ENCODE assay signal across 8 mouse cellular contexts in genomic region chr2:152734984-152735383, GRCm38 (mm10). TPM values are rescaled to one million over a fixed set of nuclear protein-coding genes. Genes with fewer than 3 reads are reported as not detected.
DNase-seq lines count a peak whose midpoint lies in the region; ATAC-seq and TF ChIP-seq lines count a peak whose summit lies in the region.

No protein-coding gene starts in this region.

- DNase-seq in 3134 (ENCODE audit: extremely low read depth, insufficient read length, low spot score), result peak; percentile 93
- DNase-seq in adrenal gland, postnatal 10 days, result peak; percentile 98
- DNase-seq in heart, embryonic 10.5 days (ENCODE audit: low spot score), result peak; percentile 98

- ATAC-seq in embryonic facial prominence, embryonic 13.5 days (ENCODE audit: insufficient number of reproducible peaks, insufficient read depth, low FRiP score, low TSS enrichment, low read depth), result peak; percentile 83
- peak; percentile 79 for ATAC-seq in kidney, embryonic 14.5 days (ENCODE audit: low FRiP score, low TSS enrichment)
- peak; percentile 83 for ATAC-seq in limb, embryonic 15.5 days (ENCODE audit: insufficient number of reproducible peaks, low FRiP score, low TSS enrichment, low read depth)
- ATAC-seq in stomach, embryonic 14.5 days (ENCODE audit: insufficient number of reproducible peaks, insufficient read depth, low FRiP score, low read depth), result peak; percentile 84

- peaks cover 24% of the 10 kb centered on the region for H3K79me2 ChIP-seq in myocyte (ENCODE audit: control insufficient read depth, insufficient read depth)

- H3K4me1 ChIP-seq in embryonic facial prominence, embryonic 13.5 days, result peaks cover 62% of the 10 kb centered on the region
- peaks cover 81% of the 10 kb centered on the region for H3K4me1 ChIP-seq in heart, embryonic 10.5 days
- peaks cover 41% of the 10 kb centered on the region for H3K4me1 ChIP-seq in kidney, embryonic 14.5 days (ENCODE audit: control insufficient read depth, insufficient read depth, low read length)
- peaks cover 63% of the 10 kb centered on the region for H3K4me1 ChIP-seq in limb, embryonic 15.5 days
- peaks cover 50% of the 10 kb centered on the region for H3K4me1 ChIP-seq in stomach, embryonic 14.5 days (ENCODE audit: control insufficient read depth, insufficient read depth, low read length)

- H3K27ac ChIP-seq in embryonic facial prominence, embryonic 13.5 days, result peak overlapping the region; percentile 97
- H3K27ac ChIP-seq in heart, embryonic 10.5 days, result peak overlapping the region; percentile 97
- peak overlapping the region; percentile 85 for H3K27ac ChIP-seq in kidney, embryonic 14.5 days (ENCODE audit: low read depth, low read length)
- peak overlapping the region; percentile 94 for H3K27ac ChIP-seq in limb, embryonic 15.5 days
- peak overlapping the region; percentile 97 for H3K27ac ChIP-seq in stomach, embryonic 14.5 days (ENCODE audit: low read length)

- H3K27me3 ChIP-seq in embryonic facial prominence, embryonic 13.5 days, result no peaks in the 10 kb centered on the region
- H3K27me3 ChIP-seq in heart, embryonic 10.5 days (ENCODE audit: insufficient read depth, poor library complexity, severe bottlenecking), result no peaks in the 10 kb centered on the region
- no peaks in the 10 kb centered on the region for H3K27me3 ChIP-seq in kidney, embryonic 14.5 days (ENCODE audit: control insufficient read depth, insufficient read depth, low read length)
- no peaks in the 10 kb centered on the region for H3K27me3 ChIP-seq in limb, embryonic 15.5 days
- no peaks in the 10 kb centered on the region for H3K27me3 ChIP-seq in myocyte (ENCODE audit: control insufficient read depth, insufficient read depth, insufficient read length)
- H3K27me3 ChIP-seq in stomach, embryonic 14.5 days (ENCODE audit: control insufficient read depth, insufficient read depth, low read length), result no peaks in the 10 kb centered on the region

- H3K36me3 ChIP-seq in embryonic facial prominence, embryonic 13.5 days, result no peaks in the 10 kb centered on the region
- peaks cover 8% of the 10 kb centered on the region for H3K36me3 ChIP-seq in heart, embryonic 10.5 days
- peaks cover 3% of the 10 kb centered on the region; the same call in 1 of the 2 replicates for H3K36me3 ChIP-seq in kidney, embryonic 14.5 days (ENCODE audit: control insufficient read depth, insufficient read depth, low read length)
- no peaks in the 10 kb centered on the region for H3K36me3 ChIP-seq in limb, embryonic 15.5 days
- no peaks in the 10 kb centered on the region for H3K36me3 ChIP-seq in myocyte (ENCODE audit: control insufficient read depth, insufficient read depth)
- H3K36me3 ChIP-seq in stomach, embryonic 14.5 days (ENCODE audit: control insufficient read depth, insufficient read depth, low read length), result no peaks in the 10 kb centered on the region

- H3ac ChIP-seq in myocyte (ENCODE audit: control insufficient read depth, insufficient read length), result no peak overlapping the region

- H3K9ac ChIP-seq in embryonic facial prominence, embryonic 13.5 days, result peak overlapping the region; percentile 66; the same call in 1 of the 2 replicates
- peak overlapping the region; percentile 95; the same call in 1 of the 2 replicates for H3K9ac ChIP-seq in kidney, embryonic 14.5 days (ENCODE audit: low read depth, low read length)
- H3K9ac ChIP-seq in limb, embryonic 15.5 days, result no peak overlapping the region
- no peak overlapping the region for H3K9ac ChIP-seq in stomach, embryonic 14.5 days (replicated peaks; ENCODE audit: low read depth, low read length)

- under 1% methylated on average over 28 of the region's 28 CpGs for WGBS in embryonic facial prominence, embryonic 13.5 days
- under 1% methylated on average over 28 of the region's 28 CpGs for WGBS in heart, embryonic 10.5 days
- 0% methylated on average over 28 of the region's 28 CpGs for WGBS in kidney, embryonic 14.5 days
- under 1% methylated on average over 28 of the region's 28 CpGs for WGBS in limb, embryonic 15.5 days
- WGBS in stomach, embryonic 14.5 days, result under 1% methylated on average over 28 of the region's 28 CpGs

- peak; percentile 49 for TF ChIP-seq POLR2A in myocyte (IDR thresholded peaks at IDR 0.05; ENCODE audit: insufficient read length, low read depth)

- peak overlapping the region; percentile 86 for H3K4me3 ChIP-seq in embryonic facial prominence, embryonic 13.5 days
- H3K4me3 ChIP-seq in heart, embryonic 10.5 days, result peak overlapping the region; percentile 87
- H3K4me3 ChIP-seq in kidney, embryonic 14.5 days (ENCODE audit: low read length), result peak overlapping the region; percentile 92
- H3K4me3 ChIP-seq in limb, embryonic 15.5 days, result peak overlapping the region; percentile 79
- peak overlapping the region; percentile 97 for H3K4me3 ChIP-seq in myocyte
- peak overlapping the region; percentile 82 for H3K4me3 ChIP-seq in stomach, embryonic 14.5 days (ENCODE audit: low read depth, low read length)

- no peaks in the 10 kb centered on the region for H3K9me3 ChIP-seq in embryonic facial prominence, embryonic 13.5 days
- H3K9me3 ChIP-seq in heart, embryonic 10.5 days, result no peaks in the 10 kb centered on the region
- no peaks in the 10 kb centered on the region for H3K9me3 ChIP-seq in kidney, embryonic 14.5 days (ENCODE audit: control insufficient read depth, low read length)
- H3K9me3 ChIP-seq in limb, embryonic 15.5 days, result no peaks in the 10 kb centered on the region
- H3K9me3 ChIP-seq in stomach, embryonic 14.5 days (ENCODE audit: control insufficient read depth, low read depth, low read length), result no peaks in the 10 kb centered on the region

- peak overlapping the region; percentile 95 for H3K4me2 ChIP-seq in embryonic facial prominence, embryonic 13.5 days
- peak overlapping the region; percentile 90 for H3K4me2 ChIP-seq in kidney, embryonic 14.5 days (replicated peaks; ENCODE audit: low read depth, low read length)
- peak overlapping the region; percentile 82 for H3K4me2 ChIP-seq in limb, embryonic 15.5 days
- peak overlapping the region; percentile 100 for H3K4me2 ChIP-seq in myocyte (ENCODE audit: low read depth)
- peak overlapping the region; percentile 79 for H3K4me2 ChIP-seq in stomach, embryonic 14.5 days (replicated peaks; ENCODE audit: low read depth, low read length)

TF ChIP-seq in myocyte, 11 proteins besides CTCF, POLR2A, EP300 and RAD21:
- peak; percentile 25 to 69 (median 69) for TF ChIP-seq MYOD1 (IDR thresholded peaks at IDR 0.05; ENCODE audit: control insufficient read depth in 1 of 3, insufficient read length in 2 of 3, low read depth in 2 of 3)
- TF ChIP-seq USF1 (IDR thresholded peaks at IDR 0.05; ENCODE audit: low read depth), result no peak
- peak; percentile 48 for TF ChIP-seq POLR2AphosphoS2 (IDR thresholded peaks at IDR 0.05; ENCODE audit: insufficient read length, low read depth)
- TF ChIP-seq SRF (IDR thresholded peaks at IDR 0.05; ENCODE audit: control insufficient read depth, insufficient read length, low read depth), result no peak
- no peak for TF ChIP-seq CEBPB (IDR thresholded peaks at IDR 0.05; ENCODE audit: insufficient read depth, poor library complexity, severe bottlenecking)
- no peak for TF ChIP-seq MAX (IDR thresholded peaks at IDR 0.05; ENCODE audit: low read depth)
- TF ChIP-seq TCF12 (IDR thresholded peaks at IDR 0.05; ENCODE audit: insufficient read depth, poor library complexity, severe bottlenecking), result no peak
- TF ChIP-seq TCF3 (IDR thresholded peaks at IDR 0.05; ENCODE audit: insufficient read length, low read depth), result no peak
- TF ChIP-seq E2F4 (IDR thresholded peaks at IDR 0.05; ENCODE audit: insufficient read depth), result peak; percentile 8
- no peak for TF ChIP-seq REST (IDR thresholded peaks at IDR 0.05; ENCODE audit: insufficient read depth, insufficient read length)
- TF ChIP-seq MYOG (IDR thresholded peaks at IDR 0.05; ENCODE audit: control insufficient read depth in 1 of 3, insufficient read depth in 1 of 3, insufficient read length in 2 of 3, low read depth in 2 of 3), result peak; percentile 27 to 81 (median 42)

RNA-seq across cellular contexts. Expression of gene Id1, which starts 1.1 kb away (rescaled TPM):
- total RNA-seq in adrenal gland, postnatal 10 days (2021), result 100 to 1,000 TPM; 112 to 182 TPM
- 179 and 189 TPM in 2 replicates for polyA plus RNA-seq in embryonic facial prominence, embryonic 13.5 days (2015; fragmentation: Nextera tagmentation; extraction: Ambion mirVana)
- 92.5 and 124 TPM in 2 replicates for polyA plus RNA-seq in heart, embryonic 10.5 days (2016; fragmentation: Nextera tagmentation; extraction: Ambion mirVana)
- 129 and 178 TPM in 2 replicates for polyA plus RNA-seq in kidney, embryonic 14.5 days (2014; fragmentation: Nextera tagmentation; extraction: Ambion mirVana)
- 167 and 168 TPM in 2 replicates for polyA plus RNA-seq in limb, embryonic 15.5 days (2015; fragmentation: Nextera tagmentation; extraction: Ambion mirVana)
- 59.5 TPM for polyA plus RNA-seq in myocyte (2012; fragmentation: generic; extraction: Trizol)
- 147 and 150 TPM in 2 replicates for polyA plus RNA-seq in stomach, embryonic 14.5 days (2014; fragmentation: Nextera tagmentation; extraction: Ambion mirVana)

RNA-seq across cellular contexts. Expression of gene Cox4i2, which starts 19.0 kb away (rescaled TPM):
- 1 to 10 TPM; 8.0 to 8.3 TPM for total RNA-seq in adrenal gland, postnatal 10 days (2021)
- polyA plus RNA-seq in embryonic facial prominence, embryonic 13.5 days (2015; fragmentation: Nextera tagmentation; extraction: Ambion mirVana), result 29.3 and 29.8 TPM in 2 replicates
- polyA plus RNA-seq in heart, embryonic 10.5 days (2016; fragmentation: Nextera tagmentation; extraction: Ambion mirVana), result 18.8 and 21.1 TPM in 2 replicates
- polyA plus RNA-seq in kidney, embryonic 14.5 days (2014; fragmentation: Nextera tagmentation; extraction: Ambion mirVana), result 12.1 and 18.8 TPM in 2 replicates
- 33.9 and 36.2 TPM in 2 replicates for polyA plus RNA-seq in limb, embryonic 15.5 days (2015; fragmentation: Nextera tagmentation; extraction: Ambion mirVana)
- polyA plus RNA-seq in myocyte (2012; fragmentation: generic; extraction: Trizol), result not detected
- 18.4 and 21.7 TPM in 2 replicates for polyA plus RNA-seq in stomach, embryonic 14.5 days (2014; fragmentation: Nextera tagmentation; extraction: Ambion mirVana)

RNA-seq across cellular contexts. Expression of gene Mcts2, which starts 48.1 kb away (rescaled TPM):
- 10 to 100 TPM; 24.5 to 26.7 TPM for total RNA-seq in adrenal gland, postnatal 10 days (2021)
- polyA plus RNA-seq in embryonic facial prominence, embryonic 13.5 days (2015; fragmentation: Nextera tagmentation; extraction: Ambion mirVana), result 37.3 and 40.7 TPM in 2 replicates
- polyA plus RNA-seq in heart, embryonic 10.5 days (2016; fragmentation: Nextera tagmentation; extraction: Ambion mirVana), result 28.0 and 33.2 TPM in 2 replicates
- polyA plus RNA-seq in kidney, embryonic 14.5 days (2014; fragmentation: Nextera tagmentation; extraction: Ambion mirVana), result 35.4 and 40.8 TPM in 2 replicates
- 22.0 and 24.2 TPM in 2 replicates for polyA plus RNA-seq in limb, embryonic 15.5 days (2015; fragmentation: Nextera tagmentation; extraction: Ambion mirVana)
- polyA plus RNA-seq in myocyte (2012; fragmentation: generic; extraction: Trizol), result 27.0 TPM
- polyA plus RNA-seq in stomach, embryonic 14.5 days (2014; fragmentation: Nextera tagmentation; extraction: Ambion mirVana), result 26.5 and 30.1 TPM in 2 replicates

Comparison
In these comparisons a context has a peak if more than half of its experiments do, and no peak if none do; other contexts are left out.
1. Peak in every context shown above with its lines: DNase-seq, ATAC-seq, H3K4me3 ChIP-seq and H3K27ac ChIP-seq.
2. H3K9ac ChIP-seq: peak in embryonic facial prominence, embryonic 13.5 days (single experiment) and kidney, embryonic 14.5 days (single experiment); none in limb, embryonic 15.5 days (single experiment) and stomach, embryonic 14.5 days (single experiment).
3. RNA of gene Cox4i2, which starts 19.0 kb away (polyA plus RNA-seq): 33.9 to 36.2 TPM in limb, embryonic 15.5 days, 29.3 to 29.8 TPM in embryonic facial prominence, embryonic 13.5 days, 18.4 to 21.7 TPM in stomach, embryonic 14.5 days, 18.8 to 21.1 TPM in heart, embryonic 10.5 days and 12.1 to 18.8 TPM in kidney, embryonic 14.5 days; not detected in myocyte (single experiment); every median in the first group is over 10 times any median in the second.